Mouse (Mus musculus) NIH3T3 (cell line): ENCODE results near the gene Zfp13.
A peak's percentile ranks its signal among the peaks of the same experiment; 100 is the strongest.
"Not testable (repeated sequence)": the region's sequence is repeated elsewhere in the genome, so short reads cannot be mapped to it uniquely, and the experiment has no call there.

Source experiments
- DNase-seq: peaks from one replicate; pipeline ENCODE4 v3.0.0-alpha.2; 2012; ENCODE audit warnings: low read depth

The Zfp13 gene

GRCm38 (mm10) chr17:23598582-23599552, at the start of gene Zfp13:
TSS of gene Zfp13 (minus strand) at chr17:23599487.
- DNase-seq: peak; percentile 94

DNA sequence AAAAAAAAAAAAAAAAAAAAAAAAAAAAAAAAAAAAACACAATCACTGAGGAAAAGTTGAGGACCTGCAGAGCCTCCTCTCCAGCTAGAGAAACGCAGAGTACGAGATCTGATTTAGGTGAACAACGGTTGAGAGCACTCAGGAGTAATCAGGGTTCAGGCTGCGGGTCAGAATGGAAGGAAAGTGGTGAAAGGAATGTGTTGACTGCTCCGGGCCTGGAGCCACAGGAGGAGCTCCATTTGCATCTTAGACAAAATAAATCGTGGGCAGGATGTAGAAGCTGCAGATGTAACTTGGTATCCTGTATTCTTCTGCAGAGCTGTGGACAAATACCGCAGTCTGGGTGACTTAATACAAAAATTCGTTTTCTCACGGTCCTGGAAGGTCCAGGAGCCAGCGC, 46.6 kb upstream of the Zfp13 start:
- no peak for DNase-seq

DNA sequence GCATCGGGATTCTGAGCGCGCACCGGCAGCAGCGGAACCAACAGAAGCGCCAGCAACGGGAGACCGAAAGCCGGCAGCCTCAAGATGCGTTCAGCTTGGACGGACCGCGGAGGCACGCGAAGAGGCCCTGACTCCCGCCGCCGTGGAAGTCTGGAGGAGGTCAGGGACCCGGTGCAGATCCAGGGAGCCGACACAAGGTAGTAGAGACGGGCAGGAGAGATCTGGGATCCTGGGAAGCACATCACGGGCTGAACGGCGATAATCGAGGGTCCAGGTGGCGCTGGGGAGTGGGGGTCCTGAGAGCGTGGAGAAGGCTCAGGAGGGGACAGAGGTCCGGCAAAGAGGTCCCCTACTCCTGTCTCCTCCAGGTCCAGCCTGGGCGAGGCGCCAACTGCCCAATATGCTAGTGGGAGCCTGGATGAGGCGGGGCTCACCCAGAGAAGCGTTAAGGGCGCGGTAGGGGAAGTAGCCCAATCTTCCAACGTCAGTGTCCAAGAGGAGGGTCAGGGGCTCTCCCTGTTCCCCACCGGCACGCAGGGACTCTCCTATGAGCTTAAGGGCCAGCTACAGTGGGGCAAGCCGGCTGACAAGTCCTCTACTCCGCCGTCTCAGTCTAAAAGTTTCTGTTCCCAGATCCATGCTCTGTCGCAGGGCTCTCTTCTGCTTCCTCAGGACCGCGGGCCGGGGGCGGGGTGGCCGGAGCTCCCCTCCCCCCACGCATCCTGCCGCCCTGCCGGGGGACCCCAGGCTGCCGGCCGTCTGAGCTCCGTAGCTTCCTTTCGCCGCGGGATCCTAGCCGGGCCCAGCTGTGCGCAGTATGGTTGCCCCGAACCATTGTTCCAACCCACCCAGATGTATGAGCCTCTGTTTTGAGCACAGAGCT, 45.6 kb upstream of the Zfp13 start, which contains the start of gene Mmp25:
TSS of gene Mmp25 (minus strand) at position 665 of the 883 bp plus-strand sequence.
- no peak for DNase-seq

GRCm38 (mm10) chr17:23631241-23631640, 32.0 kb upstream of the Zfp13 start:
- no peak for DNase-seq

GRCm38 (mm10) chr17:23630195-23631020, 31.1 kb upstream of the Zfp13 start:
- DNase-seq: peak; percentile 89

DNA sequence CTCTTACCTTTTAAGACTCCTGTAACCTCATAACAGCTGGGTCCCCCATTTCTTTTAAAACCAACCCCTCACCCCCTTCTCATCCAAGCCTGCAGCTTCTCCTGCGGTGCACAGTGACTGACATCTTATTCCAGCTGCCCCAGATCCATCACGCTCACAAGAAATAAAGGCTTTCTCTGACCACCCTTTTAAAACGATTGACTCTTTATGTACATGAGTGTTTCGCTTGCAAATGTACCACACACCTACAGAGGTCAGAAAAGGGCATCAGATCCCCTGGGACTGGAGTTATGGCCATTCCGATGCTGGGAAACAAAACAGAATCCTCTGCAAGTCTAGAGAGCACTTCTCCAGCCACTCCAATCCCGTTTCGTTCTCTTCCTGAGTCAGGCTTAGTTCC, 28.5 kb upstream of the Zfp13 start:
- DNase-seq: no peak

- DNase-seq: no peak
These were observed 21.1 kb upstream of the Zfp13 start for GRCm38 (mm10) chr17:23620351-23620750.

DNA sequence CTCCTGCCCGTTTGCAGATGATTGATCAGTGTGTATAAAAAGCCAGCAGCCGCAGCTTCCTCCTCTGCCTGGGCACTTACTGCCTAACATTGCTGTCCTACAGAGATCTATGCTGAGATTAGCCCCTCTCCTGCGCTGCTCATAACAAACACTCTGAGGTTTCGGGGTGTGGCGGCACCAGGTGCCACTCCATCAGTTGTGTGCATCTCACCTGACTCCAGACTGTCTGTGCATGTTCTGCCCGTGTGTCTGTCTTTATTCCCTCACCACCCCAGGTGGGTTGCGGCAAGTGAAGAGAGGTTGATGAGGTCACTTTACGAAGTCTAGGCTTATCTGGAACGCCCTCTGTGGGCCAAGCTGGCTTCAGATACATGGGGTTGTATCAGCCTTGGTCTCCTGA, 17.8 kb upstream of the Zfp13 start:
- DNase-seq: no peak

GRCm38 (mm10) chr17:23610361-23610800, 11.1 kb upstream of the Zfp13 start:
- peak; percentile 77 for DNase-seq

GRCm38 (mm10) chr17:23609612-23610011, 10.3 kb upstream of the Zfp13 start:
- DNase-seq: no peak

DNA sequence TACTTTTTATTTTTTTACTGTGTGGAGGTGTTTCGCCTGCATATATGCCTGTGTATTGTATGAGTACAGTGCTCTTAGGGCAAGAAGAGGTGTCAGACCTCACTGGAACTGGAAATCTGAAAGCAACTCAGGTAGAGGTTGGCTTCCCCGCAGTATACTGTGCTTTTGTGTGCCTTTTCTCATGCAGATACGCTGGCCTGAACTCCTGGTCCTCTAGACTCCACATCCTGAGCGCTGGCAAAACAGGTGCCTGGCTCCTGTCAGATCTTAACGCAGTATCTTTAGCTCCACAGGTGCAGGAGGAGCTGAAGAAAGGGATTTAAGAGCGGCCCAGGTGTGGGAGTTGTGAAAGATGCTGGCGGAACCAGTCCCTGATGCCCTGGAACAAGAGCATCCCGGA, 5.9 kb upstream of the Zfp13 start:
- no peak for DNase-seq

DNA sequence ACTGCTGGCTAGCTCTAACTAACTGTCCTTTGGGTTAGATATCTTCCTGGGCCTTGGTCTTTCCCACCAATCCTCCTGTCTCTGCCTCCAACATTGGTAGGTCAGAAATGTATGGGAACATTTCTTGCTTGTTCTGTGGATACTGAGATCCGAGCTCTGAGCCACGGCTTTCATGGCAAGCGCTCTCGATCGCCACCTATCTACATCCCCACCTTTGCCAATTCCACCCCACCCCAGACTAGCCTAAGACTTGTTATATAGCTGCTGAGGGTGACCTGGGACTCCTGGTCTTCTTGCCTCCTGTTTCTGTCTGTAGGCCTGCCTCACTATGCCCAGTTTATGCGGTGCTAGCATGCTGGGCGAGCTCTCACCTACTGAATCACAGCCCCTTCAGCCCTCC, 5.1 kb upstream of the Zfp13 start:
- DNase-seq: no peak

- peak; percentile 74 for DNase-seq
These were observed 4.3 kb upstream of the Zfp13 start for GRCm38 (mm10) chr17:23603542-23603941.

DNA sequence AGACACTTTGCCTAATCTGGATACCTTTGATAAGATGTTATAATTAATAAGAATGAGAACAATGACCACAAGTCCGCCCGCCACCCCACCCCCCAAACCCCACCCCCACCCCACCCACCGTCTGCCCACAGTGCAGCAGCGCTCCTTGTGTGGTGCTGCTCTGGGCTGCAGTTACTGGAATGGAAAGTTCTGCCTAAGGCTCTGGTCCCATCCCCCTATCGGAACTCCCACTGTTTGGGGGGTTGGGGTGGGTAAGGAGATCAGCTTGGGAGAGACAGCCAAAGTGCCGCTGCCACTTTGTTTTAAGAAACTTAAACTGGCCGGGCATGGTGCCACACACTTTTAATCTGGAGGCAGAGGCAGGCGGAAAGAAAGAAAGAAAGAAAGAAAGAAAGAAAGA, 3.8 kb upstream of the Zfp13 start:
- no peak for DNase-seq

DNA sequence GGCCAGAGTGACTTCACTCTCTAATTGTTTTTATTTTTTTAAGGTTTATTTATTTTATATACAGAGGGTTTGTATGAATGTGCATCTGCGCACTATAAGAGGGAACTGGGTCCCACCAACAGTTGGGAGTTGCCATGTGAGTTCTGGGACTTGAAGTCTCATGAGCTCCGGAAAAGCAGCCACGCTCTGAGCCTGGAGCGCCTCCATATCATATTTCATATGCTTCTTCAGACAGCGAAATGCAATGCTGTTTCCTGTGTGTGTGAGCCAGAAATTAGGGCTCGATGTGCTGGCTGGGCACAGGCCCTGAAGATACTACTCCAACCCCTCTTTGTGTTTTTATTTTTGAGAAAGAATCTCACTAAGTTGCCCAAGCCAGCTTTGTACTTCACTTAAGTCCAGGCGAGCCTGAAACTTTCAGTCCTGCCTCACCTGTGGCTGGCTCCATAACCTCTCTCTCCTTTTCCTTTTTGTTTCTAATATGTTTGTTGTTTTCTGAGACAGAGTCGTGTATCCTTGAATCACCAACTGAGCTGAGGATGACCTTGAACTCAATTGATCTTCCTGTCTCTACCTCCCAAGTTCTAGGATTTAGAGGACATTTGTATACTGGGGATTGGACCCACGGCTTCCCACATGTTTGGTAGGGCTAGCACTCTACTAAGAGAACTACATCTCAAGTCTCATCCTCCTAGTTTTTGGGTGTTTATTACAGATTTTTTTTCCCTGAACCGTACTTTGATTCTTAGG, 2.7 kb upstream of the Zfp13 start:
- peak; percentile 20 for DNase-seq

GRCm38 (mm10) chr17:23600641-23601622, 1.6 kb upstream of the Zfp13 start, which contains the start of gene Zscan10:
TSS of gene Zscan10 (plus strand) at chr17:23600856.
- DNase-seq: no peak

GRCm38 (mm10) chr17:23599605-23600063, 347 bp upstream of the Zfp13 start:
- no peak for DNase-seq

- DNase-seq: not testable (repeated sequence)
These were observed 4.1 kb downstream of the Zfp13 start for GRCm38 (mm10) chr17:23595139-23595538.

DNA sequence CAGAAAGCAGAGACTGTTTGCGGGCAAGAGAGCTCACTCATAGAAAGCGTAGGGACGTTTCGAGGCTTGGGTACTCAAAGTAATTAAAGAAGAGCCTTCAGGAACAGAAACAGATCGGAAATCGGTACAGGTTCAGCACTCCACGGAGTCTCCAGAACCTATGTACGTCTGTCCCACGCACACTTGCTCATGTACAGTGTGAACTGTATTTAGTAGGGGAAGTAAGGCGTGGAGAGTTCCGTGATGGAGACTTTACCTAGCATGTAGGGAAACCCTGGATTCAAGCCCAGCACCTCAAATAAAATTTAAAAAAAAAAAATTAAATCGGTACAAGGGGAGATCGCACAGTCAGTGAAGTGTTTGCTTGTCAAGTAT, 6.4 kb downstream of the Zfp13 start:
- no peak for DNase-seq
